Mouse (Mus musculus) lung, postnatal 0 days (tissue): ENCODE measurements around the gene Nme2.

ENCODE experiments used
- CTCF ChIP-seq: IDR thresholded peaks from 2 replicates; pipeline ENCODE4 v1.5.1; 2016; ENCODE audit warnings: antibody characterized with exemption, mild to moderate bottlenecking
- EP300 ChIP-seq: IDR thresholded peaks from 2 replicates; pipeline ENCODE4 v1.6.1; 2016; ENCODE audit warnings: antibody characterized with exemption, mild to moderate bottlenecking, control low read depth

DNA sequence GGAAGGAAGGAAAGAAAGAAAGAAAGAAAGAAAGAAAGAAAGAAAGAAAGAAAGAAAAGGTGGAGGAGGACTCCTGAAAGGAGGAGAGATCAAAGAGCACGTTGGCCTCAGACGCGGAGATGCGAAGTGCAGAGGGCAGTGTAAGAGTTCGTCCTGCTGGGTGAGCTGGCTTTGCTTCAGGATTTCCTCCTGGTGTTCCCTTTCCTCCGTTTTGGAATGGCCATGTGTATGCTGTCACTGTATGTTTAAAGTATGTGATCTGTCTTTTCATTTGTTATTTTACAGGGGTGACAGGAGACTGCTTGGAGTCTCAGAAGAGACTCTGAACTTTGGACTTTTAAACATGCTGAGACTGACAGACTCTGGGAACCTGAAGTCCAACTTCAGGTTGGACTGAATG is 5.4 kb upstream of the Nme2 start:
- TF ChIP-seq CTCF = no peak
- TF ChIP-seq EP300 = no peak
